Mouse (Mus musculus) gastrocnemius, postnatal 10 days (tissue): ENCODE data around the gene Naa38. TPM values are rescaled to one million over a fixed set of nuclear protein-coding genes. Genes with fewer than 3 reads are reported as not detected.
A peak's percentile ranks its signal among the peaks of the same experiment; 100 is the strongest.

Source experiments
- DNase-seq: peaks from one replicate; pipeline ENCODE4 v3.0.0; 2021; ENCODE audit warnings: mixed read lengths
- total RNA-seq, 2 experiments: library from RNA; stranded (reverse); gene quantifications; 2 replicates each; pipeline ENCODE4 v1.2.3; 2021

Naa38 gene
- total RNA-seq, 2 experiments from 2014 or later = 83.8 to 94.5 TPM

DNA sequence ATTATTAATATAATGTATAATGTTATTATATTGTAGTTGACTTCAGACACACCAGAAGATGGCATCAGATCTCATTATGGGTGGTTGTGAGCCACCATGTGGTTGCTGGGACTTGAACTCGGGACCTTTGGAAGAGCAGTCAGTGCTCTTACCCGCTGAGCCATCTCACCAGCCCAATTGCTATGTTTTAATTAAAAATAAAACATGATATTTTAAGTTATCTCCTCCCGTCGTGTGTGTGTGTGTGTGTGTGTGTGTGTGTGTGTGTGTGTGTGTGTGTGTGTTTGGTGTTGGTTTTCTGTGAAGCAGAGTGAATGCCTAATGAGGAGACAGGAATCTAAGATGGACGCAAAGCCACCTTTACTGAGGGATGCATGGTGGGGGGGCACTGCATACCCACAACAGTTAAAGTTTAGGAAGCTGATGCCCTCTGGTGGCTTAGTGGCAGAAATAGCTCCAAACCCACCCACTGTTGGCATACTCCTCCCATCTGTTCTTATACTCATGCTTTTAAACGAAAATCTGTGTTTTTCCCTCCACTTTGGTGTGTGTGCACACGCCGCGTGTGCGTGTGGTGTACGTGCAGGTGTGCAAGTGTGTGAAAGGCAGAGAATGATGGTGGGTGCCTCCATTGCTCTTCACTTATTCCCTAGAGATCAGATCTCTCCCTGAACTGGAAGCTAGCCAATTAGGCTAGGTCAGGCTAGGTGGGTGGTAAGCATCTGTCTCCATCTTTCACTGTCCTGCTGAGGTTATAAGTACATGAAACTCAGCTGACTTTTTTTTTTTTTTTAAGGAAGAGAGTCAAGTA is 36.7 kb downstream of the Naa38 start:
- DNase-seq = peak; percentile 41

GRCm38 (mm10) chr11:69432640-69432982 is 37.3 kb downstream of the Naa38 start:
- no peak for DNase-seq

GRCm38 (mm10) chr11:69433189-69433588 is 37.9 kb downstream of the Naa38 start:
- no peak for DNase-seq

DNA sequence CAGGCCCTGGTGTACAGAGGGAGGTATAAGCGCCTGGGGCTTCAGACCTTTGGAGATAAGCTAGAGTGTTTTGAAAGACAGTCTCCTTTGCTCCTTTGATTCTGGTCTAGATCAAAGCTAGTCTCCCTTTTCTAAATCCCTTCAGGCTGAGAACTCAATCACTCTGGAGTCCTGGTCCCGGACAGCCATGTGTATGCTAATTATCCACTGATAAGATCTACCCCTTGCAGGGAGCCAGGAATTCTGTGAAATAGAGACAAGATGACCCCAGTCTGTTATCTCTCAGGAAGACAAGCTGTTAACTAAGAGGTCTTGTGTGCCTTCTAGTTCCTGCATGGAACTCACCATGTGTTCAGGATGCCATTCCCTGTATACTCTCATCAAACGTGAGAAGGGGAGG is 42.0 kb downstream of the Naa38 start:
- no peak for DNase-seq

DNA sequence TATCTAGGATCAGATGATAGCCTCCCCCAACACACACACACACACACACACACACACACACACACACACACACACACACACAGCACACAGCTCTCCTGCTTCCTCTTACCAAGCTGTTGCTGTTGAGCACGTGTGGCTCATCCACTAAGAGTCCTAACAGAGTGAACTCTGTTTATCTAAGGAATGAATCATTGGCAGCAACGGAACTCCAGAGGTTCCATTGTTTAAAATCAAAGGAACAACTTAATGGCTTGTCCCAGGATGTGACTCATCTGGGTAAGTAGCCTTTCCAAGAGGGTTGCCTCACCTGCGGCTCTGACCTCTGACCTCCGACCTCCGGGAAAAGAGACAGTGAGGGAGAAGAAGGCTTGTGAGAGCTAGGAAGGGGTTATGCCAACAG is 48.0 kb downstream of the Naa38 start:
- no peak for DNase-seq

Other genes with a start within 250 kb of the Naa38 start
- not detected for gene Alox12b, start 238.5 kb upstream of the Naa38 start, total RNA-seq
- gene Alox8, start 197.6 kb upstream of the Naa38 start, total RNA-seq = under 1 TPM in 1 of 2 experiments, not detected in 1; 0.09 TPM
- gene Gucy2e, start 158.5 kb upstream of the Naa38 start, total RNA-seq = not detected
- 1 to 10 TPM; 4.7 to 6.6 TPM for gene Cntrob, start 71.7 kb upstream of the Naa38 start, total RNA-seq
- gene Trappc1, start 71.5 kb upstream of the Naa38 start, total RNA-seq = 10 to 100 TPM; 55.4 to 55.5 TPM
- under 1 TPM; 0.42 to 0.93 TPM for gene Kcnab3, start 69.2 kb upstream of the Naa38 start, total RNA-seq
- 1 to 10 TPM in 1 of 2 experiments, under 1 TPM in 1; 0.85 to 2.1 TPM for gene Rnf227, start 55.0 kb upstream of the Naa38 start, total RNA-seq
- gene Chd3, start 26.1 kb upstream of the Naa38 start, total RNA-seq = 10 to 100 TPM; 39.0 to 59.5 TPM
- 10 to 100 TPM; 18.8 to 22.3 TPM for gene Cyb5d1, start 144 bp downstream of the Naa38 start, total RNA-seq
- gene Tmem88, start 2.7 kb downstream of the Naa38 start, total RNA-seq = 10 to 100 TPM; 14.0 to 15.7 TPM
- 10 to 100 TPM; 35.9 to 47.5 TPM for gene Kdm6b, start 18.2 kb downstream of the Naa38 start, total RNA-seq
- 1 to 10 TPM in 1 of 2 experiments, under 1 TPM in 1; 0.07 to 1.1 TPM for gene Dnah2, start 153.6 kb downstream of the Naa38 start, total RNA-seq
- gene Efnb3, start 164.7 kb downstream of the Naa38 start, total RNA-seq = 1 to 10 TPM; 1.6 to 2.3 TPM
- gene Wrap53, start 184.8 kb downstream of the Naa38 start, total RNA-seq = 1 to 10 TPM; 4.3 to 5.5 TPM
- gene Trp53, start 184.9 kb downstream of the Naa38 start, total RNA-seq = 10 to 100 TPM; 30.9 to 41.2 TPM
- gene Atp1b2, start 210.5 kb downstream of the Naa38 start, total RNA-seq = 100 to 1,000 TPM; 351 to 394 TPM
- gene Shbg, start 222.4 kb downstream of the Naa38 start, total RNA-seq = under 1 TPM in 1 of 2 experiments, not detected in 1; 0.54 TPM
- gene Sat2, start 226.5 kb downstream of the Naa38 start, total RNA-seq = 1 to 10 TPM; 5.6 to 5.7 TPM
- 10 to 100 TPM; 66.3 to 85.0 TPM for gene Fxr2, start 237.5 kb downstream of the Naa38 start, total RNA-seq